Mouse (Mus musculus) kidney, embryonic 14.5 days (tissue): ENCODE data around the gene Rnf213. TPM values are rescaled to one million over a fixed set of nuclear protein-coding genes. Genes with fewer than 3 reads are reported as not detected.

Source experiments
- ATAC-seq: fragments of 200-750 bp; cut with Nextera tagmentation; 2 replicates; pipeline ENCODE4 v1.8.0; 2017; ENCODE audit warnings: moderate number of reproducible peaks, mild to moderate bottlenecking, moderate TSS enrichment, moderate library complexity; ENCODE audit not compliant: low FRiP score, low TSS enrichment
- H3K27ac ChIP-seq: fragments of 300-500 bp; sonication (generic); 2 replicates; pipeline ENCODE4 v1.5.1; 2014; ENCODE audit warnings: low read depth, mild to moderate bottlenecking, low read length, moderate library complexity, mixed read lengths
- H3K27me3 ChIP-seq: fragments of 300-500 bp; sonication (generic); 2 replicates; pipeline ENCODE4 v1.6.1; 2014; ENCODE audit warnings: mild to moderate bottlenecking, low read length; ENCODE audit not compliant: control insufficient read depth, insufficient read depth
- H3K36me3 ChIP-seq: fragments of 300-500 bp; sonication (generic); 2 replicates; pipeline ENCODE4 v1.6.1; 2014; ENCODE audit warnings: low read length, mixed read lengths; ENCODE audit not compliant: control insufficient read depth, insufficient read depth
- H3K4me1 ChIP-seq: fragments of 300-500 bp; sonication (generic); 2 replicates; pipeline ENCODE4 v1.6.1; 2014; ENCODE audit warnings: low read length, mixed read lengths; ENCODE audit not compliant: control insufficient read depth, insufficient read depth
- H3K4me2 ChIP-seq: fragments of 300-500 bp; sonication (generic); replicated peaks from 2 replicates; pipeline ENCODE4 v1.6.1; 2014; ENCODE audit warnings: low read depth, mild to moderate bottlenecking, low read length
- H3K4me3 ChIP-seq: fragments of 300-500 bp; sonication (generic); 2 replicates; pipeline ENCODE4 v1.5.1; 2014; ENCODE audit warnings: mild to moderate bottlenecking, low read length
- H3K9ac ChIP-seq: fragments of 300-500 bp; sonication (generic); 2 replicates; pipeline ENCODE4 v1.6.1; 2014; ENCODE audit warnings: low read depth, mild to moderate bottlenecking, low read length, moderate library complexity
- H3K9me3 ChIP-seq: fragments of 300-500 bp; sonication (generic); 2 replicates; pipeline ENCODE4 v1.6.1; 2016; ENCODE audit warnings: low read length; ENCODE audit not compliant: control insufficient read depth
- WGBS: fragments of 180-500 bp; shearing (Covaris S2); extraction: QIAGEN DNeasy Blood & Tissue Kit; methylation state at CpG from one replicate; pipeline ENCODE4 v1.1.7; 2014; 5-methylcytosine and 5-hydroxymethylcytosine counted together
- polyA plus RNA-seq: library from polyadenylated mRNA; unstranded; fragments of >200 nt; fragmentation: Nextera tagmentation; extraction: Ambion mirVana; gene quantifications from 2 replicates; pipeline ENCODE4 v1.2.1, GENCODE M21; 2014

The Rnf213 gene
- polyA plus RNA-seq, 1 experiment from 2014 or later, result 9.5 TPM

DNA sequence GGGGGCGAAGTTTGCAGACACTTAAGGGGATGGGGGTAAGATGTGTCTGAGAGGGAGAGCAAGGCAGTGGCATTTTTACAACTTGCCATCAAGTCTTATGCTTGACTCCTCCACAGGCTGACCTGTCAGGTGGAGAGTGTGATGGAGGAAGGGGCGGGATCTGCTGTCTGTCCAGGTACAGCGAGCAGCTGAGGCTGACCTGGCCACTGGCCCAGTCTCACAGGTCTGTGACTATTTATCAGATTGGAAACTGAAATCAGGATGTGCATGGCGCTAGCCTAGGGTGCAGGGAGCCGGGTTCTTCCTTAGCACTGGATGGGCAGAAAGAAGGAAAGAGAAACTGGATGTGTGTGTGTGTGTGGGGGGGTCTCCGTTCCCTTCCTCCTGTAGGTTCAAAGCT lies 1.3 kb downstream of the Rnf213 start:
- no peak for ATAC-seq
- Histone ChIP-seq H3K4me1 (peaks cover 7% of the 10 kb centered on the region), H3K27me3 (peaks cover 15% of the 10 kb centered on the region), H3K9ac (peak overlapping the region; percentile 7; the same call in 1 of the 2 replicates), H3K27ac (no peak overlapping the region), H3K4me2 (peak overlapping the region; percentile 88), H3K4me3 (peak overlapping the region; percentile 57; the same call in 1 of the 2 replicates), H3K9me3 (no peaks in the 10 kb centered on the region), H3K36me3 (no peaks in the 10 kb centered on the region)
- 38% methylated on average over 6 of the region's 6 CpGs for WGBS

DNA sequence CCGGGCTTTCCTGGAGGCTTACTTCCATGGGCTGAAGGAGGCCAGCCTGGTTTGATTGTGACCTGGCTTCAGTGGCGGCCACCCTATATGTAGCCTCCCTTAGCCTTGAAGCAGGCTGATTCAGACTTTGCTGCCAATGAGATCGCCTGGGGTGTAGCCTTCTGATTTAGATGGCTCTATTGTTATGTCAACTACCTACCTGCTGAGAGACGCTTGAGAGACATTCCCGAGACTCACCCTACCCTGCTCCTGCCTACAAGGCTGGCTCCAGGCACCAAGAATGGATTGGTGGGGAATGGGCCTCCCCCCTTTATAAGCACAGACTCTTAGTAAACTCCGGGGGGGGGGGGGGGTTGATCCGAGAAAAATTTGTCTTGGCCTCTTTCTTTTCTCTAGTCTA lies 2.5 kb downstream of the Rnf213 start:
- Histone ChIP-seq H3K4me1 (peaks cover 7% of the 10 kb centered on the region), H3K36me3 (no peaks in the 10 kb centered on the region), H3K9me3 (no peaks in the 10 kb centered on the region), H3K9ac (no peak overlapping the region), H3K27me3 (peaks cover 15% of the 10 kb centered on the region; the same call in 1 of the 2 replicates), H3K4me3 (no peak overlapping the region), H3K27ac (no peak overlapping the region), H3K4me2 (no peak overlapping the region)
- WGBS, result 20% methylated on average over 7 of the region's 7 CpGs
- ATAC-seq, result no peak

DNA sequence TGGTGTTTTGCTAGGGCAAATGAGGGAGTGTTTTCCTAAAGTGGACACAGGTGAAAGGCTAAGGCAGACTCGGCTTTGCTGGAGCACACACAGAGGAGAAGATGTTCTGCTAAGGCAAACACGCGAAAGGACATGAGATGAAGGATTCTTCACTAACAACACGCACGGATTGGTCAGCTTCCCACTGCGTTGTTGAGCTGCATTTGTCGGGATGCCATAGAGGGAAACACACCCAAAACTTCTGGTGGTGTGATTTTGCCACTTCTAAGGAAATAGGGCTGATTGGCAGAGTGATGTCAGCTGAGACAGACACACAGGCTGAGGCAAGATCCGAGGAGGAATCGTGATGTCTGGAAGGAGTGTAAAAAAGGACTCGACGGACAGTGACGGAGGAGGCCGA lies 3.0 kb downstream of the Rnf213 start:
- H3K4me2 ChIP-seq, result no peak overlapping the region
- no peak overlapping the region for H3K27ac ChIP-seq
- no peak overlapping the region for H3K9ac ChIP-seq
- no peaks in the 10 kb centered on the region for H3K36me3 ChIP-seq
- 26% methylated on average over 13 of the region's 13 CpGs for WGBS
- H3K27me3 ChIP-seq, result peaks cover 15% of the 10 kb centered on the region; the same call in 1 of the 2 replicates
- ATAC-seq, result no peak
- peaks cover 7% of the 10 kb centered on the region for H3K4me1 ChIP-seq
- no peaks in the 10 kb centered on the region for H3K9me3 ChIP-seq
- no peak overlapping the region for H3K4me3 ChIP-seq

DNA sequence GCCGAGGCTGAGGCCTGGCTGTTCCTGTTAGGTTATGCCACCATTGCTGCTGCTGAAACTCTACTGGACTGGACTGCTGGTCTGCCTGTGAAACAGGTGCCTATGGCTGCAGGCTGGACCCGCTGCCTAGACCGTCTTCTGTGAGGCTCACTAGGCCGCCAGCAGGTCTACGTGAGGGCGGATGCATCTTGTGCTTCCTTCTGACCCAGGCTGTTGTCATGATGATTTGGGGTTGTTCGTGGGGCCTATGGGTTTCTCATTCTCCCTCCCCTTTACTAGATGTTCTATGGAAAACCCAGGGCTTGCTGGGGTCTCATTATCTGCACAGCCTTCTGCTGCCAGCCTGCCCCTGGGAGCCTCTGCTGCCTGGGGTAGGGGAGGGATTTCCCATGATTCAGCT lies 3.6 kb downstream of the Rnf213 start:
- H3K27ac ChIP-seq, result no peak overlapping the region
- no peak for ATAC-seq
- 68% methylated on average over 7 of the region's 7 CpGs for WGBS
- peaks cover 7% of the 10 kb centered on the region for H3K4me1 ChIP-seq
- no peak overlapping the region for H3K4me3 ChIP-seq
- H3K9me3 ChIP-seq, result no peaks in the 10 kb centered on the region
- H3K36me3 ChIP-seq, result no peaks in the 10 kb centered on the region
- H3K9ac ChIP-seq, result no peak overlapping the region
- no peak overlapping the region for H3K4me2 ChIP-seq
- peaks cover 15% of the 10 kb centered on the region; the same call in 1 of the 2 replicates for H3K27me3 ChIP-seq

DNA sequence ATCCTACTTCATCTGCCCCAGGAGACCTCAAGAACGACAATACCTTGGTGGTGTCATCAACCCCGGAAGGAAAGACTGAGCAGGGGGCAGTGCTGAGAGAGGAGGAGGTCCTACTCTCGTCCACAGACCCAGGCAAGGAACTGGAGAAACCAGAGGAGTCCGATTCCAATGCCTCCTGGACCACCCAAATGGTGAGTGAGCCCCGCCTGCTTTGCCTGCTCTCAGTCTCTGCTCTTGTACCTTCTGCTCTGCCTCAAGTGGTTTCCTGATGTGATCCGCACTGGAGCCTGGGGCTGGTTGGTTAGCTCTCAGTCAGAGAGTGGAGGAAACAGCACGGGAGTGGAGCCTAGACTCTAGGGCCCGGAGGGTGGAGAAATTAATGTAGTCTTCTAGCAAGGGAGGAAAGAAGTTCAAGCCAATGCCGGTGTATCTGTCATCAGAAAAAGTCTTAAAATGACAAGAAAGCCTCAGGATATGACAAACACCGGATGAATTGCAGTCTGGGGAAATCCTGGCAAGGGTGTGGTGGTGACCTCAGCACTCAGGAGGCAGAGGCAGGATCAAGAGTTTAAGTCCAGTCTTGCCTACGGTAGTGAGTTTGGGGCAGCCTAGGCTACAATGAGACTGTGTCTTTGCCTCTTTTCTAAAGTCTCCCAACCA lies 9.7 kb downstream of the Rnf213 start:
- Histone ChIP-seq H3K4me3 (no peak overlapping the region), H3K9me3 (no peaks in the 10 kb centered on the region), H3K4me2 (no peak overlapping the region), H3K4me1 (no peaks in the 10 kb centered on the region), H3K36me3 (no peaks in the 10 kb centered on the region), H3K27ac (no peak overlapping the region), H3K9ac (no peak overlapping the region), H3K27me3 (no peaks in the 10 kb centered on the region)
- no peak for ATAC-seq
- 52% methylated on average over 11 of the region's 11 CpGs for WGBS

DNA sequence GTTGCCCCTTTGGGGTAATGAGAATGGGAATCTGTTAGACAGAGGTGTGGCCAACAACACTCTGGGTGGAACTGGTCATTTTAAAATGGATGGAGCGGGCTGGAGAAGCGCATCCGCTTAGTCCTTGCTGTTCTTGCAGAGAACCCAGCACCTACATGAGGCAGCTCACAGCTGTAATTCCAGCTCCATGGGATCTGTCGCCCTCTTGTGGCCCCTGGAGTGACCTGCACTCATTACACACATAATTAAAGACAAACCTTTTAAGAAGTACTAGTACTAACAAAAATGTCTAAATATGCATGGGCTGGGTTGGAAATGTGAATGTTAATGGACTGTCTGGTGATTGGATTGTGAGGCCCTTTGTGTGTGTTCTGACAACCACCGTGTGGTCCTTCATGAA lies 11.7 kb downstream of the Rnf213 start:
- H3K9me3 ChIP-seq, result no peaks in the 10 kb centered on the region
- 68% methylated on average over 5 of the region's 5 CpGs for WGBS
- no peaks in the 10 kb centered on the region for H3K27me3 ChIP-seq
- H3K4me2 ChIP-seq, result no peak overlapping the region
- no peak overlapping the region for H3K9ac ChIP-seq
- H3K4me3 ChIP-seq, result no peak overlapping the region
- no peaks in the 10 kb centered on the region for H3K36me3 ChIP-seq
- ATAC-seq, result no peak
- H3K27ac ChIP-seq, result no peak overlapping the region
- H3K4me1 ChIP-seq, result no peaks in the 10 kb centered on the region

DNA sequence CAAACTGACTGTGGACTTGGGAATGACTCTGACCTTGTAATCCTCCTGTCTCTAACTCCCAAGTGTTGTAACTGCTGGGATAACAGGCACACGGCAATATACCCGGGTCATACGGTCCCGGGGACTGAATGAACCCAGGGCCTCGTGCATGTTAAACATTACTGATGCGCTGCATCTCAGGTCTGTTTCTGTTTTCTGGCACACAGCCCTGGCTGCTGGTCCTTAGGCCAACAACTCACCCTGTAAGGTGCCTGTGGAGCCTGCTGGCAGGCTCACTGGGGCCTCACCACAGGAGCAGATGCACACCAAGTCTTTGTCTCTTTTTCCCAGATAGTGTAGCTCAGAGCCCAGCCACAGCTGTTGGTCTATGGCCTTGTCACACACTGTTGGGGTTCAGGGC lies 14.5 kb downstream of the Rnf213 start:
- H3K9ac ChIP-seq, result no peak overlapping the region
- no peak overlapping the region for H3K27ac ChIP-seq
- 92% methylated on average over 6 of the region's 6 CpGs for WGBS
- no peak overlapping the region for H3K4me3 ChIP-seq
- no peak overlapping the region for H3K4me2 ChIP-seq
- no peaks in the 10 kb centered on the region for H3K27me3 ChIP-seq
- no peaks in the 10 kb centered on the region for H3K36me3 ChIP-seq
- H3K4me1 ChIP-seq, result no peaks in the 10 kb centered on the region
- no peak for ATAC-seq
- no peaks in the 10 kb centered on the region for H3K9me3 ChIP-seq

DNA sequence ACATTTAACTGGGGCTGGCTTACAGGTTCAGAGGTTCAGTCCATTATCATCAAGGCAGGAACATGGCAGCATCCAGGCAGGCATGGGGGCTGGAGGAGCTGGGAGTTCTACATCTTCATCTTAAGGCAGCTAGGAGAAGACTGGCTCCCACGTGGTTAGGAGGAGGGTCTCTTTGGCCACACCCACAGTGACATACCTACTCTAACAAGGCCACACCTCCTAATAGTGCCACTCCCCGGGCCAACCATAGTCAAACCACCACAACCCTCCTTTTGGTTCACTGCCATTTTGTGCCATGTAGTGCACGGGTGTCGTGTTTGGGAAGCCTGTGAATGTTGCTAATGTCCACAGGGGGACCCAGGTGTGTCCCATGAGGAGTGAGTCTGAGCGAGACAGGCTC lies 15.1 kb downstream of the Rnf213 start:
- H3K4me2 ChIP-seq, result no peak overlapping the region
- no peak for ATAC-seq
- H3K9me3 ChIP-seq, result no peaks in the 10 kb centered on the region
- H3K27ac ChIP-seq, result no peak overlapping the region
- no peaks in the 10 kb centered on the region for H3K4me1 ChIP-seq
- H3K9ac ChIP-seq, result no peak overlapping the region
- no peaks in the 10 kb centered on the region for H3K36me3 ChIP-seq
- WGBS, result 56% methylated on average over 5 of the region's 5 CpGs
- no peaks in the 10 kb centered on the region for H3K27me3 ChIP-seq
- no peak overlapping the region for H3K4me3 ChIP-seq

DNA sequence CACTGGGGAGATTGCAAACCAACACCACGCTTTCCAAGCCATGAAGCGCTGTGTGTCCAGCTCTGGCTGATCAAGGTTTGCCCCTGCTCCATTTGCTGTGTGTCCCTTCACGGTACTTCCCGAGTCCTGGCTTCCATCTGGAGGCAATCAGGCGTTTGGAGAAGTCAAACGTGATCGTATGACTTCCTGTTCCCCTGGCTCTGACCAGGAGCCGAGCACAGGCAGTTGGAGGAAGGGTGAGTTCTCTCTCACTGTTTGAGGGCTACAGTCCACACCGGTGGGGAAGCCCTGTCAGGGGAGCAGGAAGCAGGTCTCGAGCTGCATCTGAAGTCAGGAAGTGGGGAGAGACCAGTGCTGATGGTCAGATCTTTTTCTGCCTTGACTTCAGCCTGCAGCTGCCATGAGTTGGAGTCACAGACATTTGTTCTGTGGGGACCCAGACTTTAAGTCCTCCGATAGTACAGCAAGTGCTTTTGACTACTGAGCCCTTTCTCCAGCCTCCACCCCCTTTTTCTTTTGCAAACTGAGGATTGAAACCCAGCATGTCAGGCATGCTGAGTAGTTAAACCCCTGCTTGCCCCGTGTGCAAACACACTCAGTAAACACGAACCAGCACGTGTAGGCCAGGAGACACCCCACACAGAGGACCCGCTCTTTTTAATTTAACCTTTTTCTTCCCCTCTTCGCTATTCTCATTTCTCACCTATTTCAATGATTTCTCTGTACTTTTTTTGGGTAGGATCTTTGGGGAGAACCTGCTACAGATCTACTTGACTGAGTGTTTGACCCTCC lies 26.6 kb downstream of the Rnf213 start:
- no peak overlapping the region for H3K27ac ChIP-seq
- no peak overlapping the region for H3K9ac ChIP-seq
- WGBS, result 44% methylated on average over 16 of the region's 16 CpGs
- H3K27me3 ChIP-seq, result no peaks in the 10 kb centered on the region
- ATAC-seq, result no peak
- H3K4me1 ChIP-seq, result peaks cover 5% of the 10 kb centered on the region; the same call in 1 of the 2 replicates
- H3K36me3 ChIP-seq, result peaks cover 11% of the 10 kb centered on the region; the same call in 1 of the 2 replicates
- no peaks in the 10 kb centered on the region for H3K9me3 ChIP-seq
- H3K4me2 ChIP-seq, result no peak overlapping the region
- no peak overlapping the region for H3K4me3 ChIP-seq
